Mouse (Mus musculus): ENCODE data around the gene Tppp3.

DNA sequence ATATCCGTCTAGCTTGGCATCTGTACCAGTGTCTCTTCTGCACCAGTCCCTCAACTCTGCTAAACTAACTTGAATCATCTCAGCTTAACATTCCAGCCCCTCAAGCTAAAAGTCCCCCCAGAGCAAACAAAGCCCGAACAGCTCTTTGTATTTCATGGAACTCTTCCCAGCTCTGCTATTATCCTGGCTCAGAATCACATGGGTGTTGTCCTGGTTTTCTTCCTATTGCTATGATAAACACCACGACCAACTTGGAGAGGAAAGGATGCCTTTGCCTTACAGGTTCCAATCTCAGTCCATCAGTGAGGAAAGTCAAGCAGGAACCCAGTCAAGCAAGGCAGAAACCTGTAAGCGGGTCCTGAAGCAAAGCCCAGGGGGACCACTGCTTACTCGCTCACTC is 37.8 kb downstream of the Tppp3 start:
- no peak for TF ChIP-seq CTCF (IDR thresholded peaks at IDR 0.05; ENCODE audit: low read depth, low read length)
- TF ChIP-seq POLR2A (IDR thresholded peaks at IDR 0.05; ENCODE audit: extremely low read depth, insufficient read depth, low read length), result no peak

All from liver, adult 2 months (tissue).